In genomic region chr17:23661526-23661925, GRCm38 (mm10) we compare ENCODE assay signal across 10 mouse cellular contexts. TPM values are rescaled to one million over a fixed set of nuclear protein-coding genes. Genes with fewer than 3 reads are reported as not detected.
A peak's percentile ranks its signal among the peaks of the same experiment; 100 is the strongest.
DNase-seq lines count a peak whose midpoint lies in the region; ATAC-seq and TF ChIP-seq lines count a peak whose summit lies in the region.
"Had no signal": no experiment of that assay in that cellular context is flagged by ENCODE, and none has a peak within 500 bp of the region (broad histone marks: within the 10 kb centered on the region; RNA-seq: fewer than 3 reads in every experiment).

No protein-coding gene starts in this region.

- no peak for TF ChIP-seq POLR2A in bone marrow, adult 2 months (IDR thresholded peaks at IDR 0.05; ENCODE audit: borderline replicate concordance, control insufficient read depth, low read depth, low read length)

- H3K27ac ChIP-seq in bone marrow, adult 2 months (ENCODE audit: control insufficient read depth, insufficient read depth, low read depth, low read length, poor library complexity) = no peak overlapping the region
- H3K27ac ChIP-seq: forebrain, embryonic 15.5 days had no signal

- peak; percentile 42 for DNase-seq in heart, postnatal 4 days
- no peak for DNase-seq in heart, adult 18-20 months
- DNase-seq in B cell, adult 2 months = peak; percentile 62 to 64
- no peak for DNase-seq in spleen, adult 12 weeks (ENCODE audit: low spot score)
- DNase-seq in MN1 (ENCODE audit: low spot score) = no peak
- DNase-seq in urinary bladder, postnatal 10 days (ENCODE audit: low spot score) = no peak

- no peak overlapping the region for H3K4me3 ChIP-seq in bone marrow, adult 2 months (replicated peaks; ENCODE audit: control insufficient read depth, low read depth, low read length)
- H3K4me3 ChIP-seq: forebrain, embryonic 15.5 days had no signal

- ATAC-seq in megakaryocyte, adult 5-6 weeks (ENCODE audit: poor library complexity, severe bottlenecking) = 0 out of 2 replicates have a peak, but pooled peaks have one; percentile 18
- ATAC-seq: forebrain, embryonic 15.5 days had no signal

- peak; percentile 47; the same call in 1 of the 2 replicates for TF ChIP-seq CTCF in bone marrow, adult 2 months (IDR thresholded peaks at IDR 0.05; ENCODE audit: control insufficient read depth, insufficient read depth, low read length)

- WGBS in bone marrow, adult 2 months = 9% methylated on average over 9 of the region's 9 CpGs

- H3K4me1 ChIP-seq in bone marrow, adult 2 months (ENCODE audit: control insufficient read depth, insufficient read depth, low read length) = no peaks in the 10 kb centered on the region; the same call in 1 of the 2 replicates

RNA-seq across cellular contexts. Expression of gene Bicdl2, which starts 1.2 kb away (rescaled TPM):
- total RNA-seq in heart, postnatal 4 days (2021) = under 1 TPM in 1 of 2 experiments, not detected in 1; 0.14 TPM
- total RNA-seq in heart, adult 18-20 months (2021) = not detected
- 0.66 and 2.2 TPM in 2 replicates for polyA plus RNA-seq in bone marrow, adult 2 months (2011; ENCODE audit: insufficient read depth, insufficient read length, low replicate concordance, missing spikeins)
- not detected in 2 replicates for total RNA-seq in megakaryocyte, adult 5-6 weeks (2015)
- total RNA-seq in megakaryocyte, adult 5-6 weeks (2017) = 0.45 TPM in 1 of 2 replicates, not detected in the other
- total RNA-seq: adrenal gland, adult 18-20 months had no signal
- polyA plus RNA-seq: forebrain, embryonic 15.5 days had no signal

RNA-seq across cellular contexts. Expression of gene Hcfc1r1, which starts 11.9 kb away (rescaled TPM):
- 100 to 1,000 TPM; 214 to 238 TPM for total RNA-seq in heart, postnatal 4 days (2021)
- 100 to 1,000 TPM; 191 to 199 TPM for total RNA-seq in heart, adult 18-20 months (2021)
- 28.3 and 54.3 TPM in 2 replicates for polyA plus RNA-seq in bone marrow, adult 2 months (2011; ENCODE audit: insufficient read depth, insufficient read length, low replicate concordance, missing spikeins)
- total RNA-seq in megakaryocyte, adult 5-6 weeks (2015) = 67.4 and 97.1 TPM in 2 replicates
- total RNA-seq in megakaryocyte, adult 5-6 weeks (2017) = 38.1 and 52.4 TPM in 2 replicates

RNA-seq across cellular contexts. Expression of gene Thoc6, which starts 12.2 kb away (rescaled TPM):
- 10 to 100 TPM; 24.8 to 28.8 TPM for total RNA-seq in heart, postnatal 4 days (2021)
- 10 to 100 TPM; 11.0 to 11.2 TPM for total RNA-seq in heart, adult 18-20 months (2021)
- 15.1 and 27.9 TPM in 2 replicates for polyA plus RNA-seq in bone marrow, adult 2 months (2011; ENCODE audit: insufficient read depth, insufficient read length, low replicate concordance, missing spikeins)
- total RNA-seq in megakaryocyte, adult 5-6 weeks (2015) = 26.5 and 26.8 TPM in 2 replicates
- total RNA-seq in megakaryocyte, adult 5-6 weeks (2017) = 38.5 and 45.2 TPM in 2 replicates

RNA-seq across cellular contexts. Expression of gene Tnfrsf12a, which starts 15.7 kb away (rescaled TPM):
- 100 to 1,000 TPM; 212 to 246 TPM for total RNA-seq in heart, postnatal 4 days (2021)
- 10 to 100 TPM; 63.7 to 89.9 TPM for total RNA-seq in heart, adult 18-20 months (2021)
- polyA plus RNA-seq in bone marrow, adult 2 months (2011; ENCODE audit: insufficient read depth, insufficient read length, low replicate concordance, missing spikeins) = 18.0 TPM in 1 of 2 replicates, not detected in the other
- 1.8 and 5.8 TPM in 2 replicates for total RNA-seq in megakaryocyte, adult 5-6 weeks (2015)
- total RNA-seq in megakaryocyte, adult 5-6 weeks (2017) = 5.9 and 7.7 TPM in 2 replicates

RNA-seq across cellular contexts. Expression of gene Mmp25, which starts 16.4 kb away (rescaled TPM):
- total RNA-seq in heart, postnatal 4 days (2021) = under 1 TPM; 0.48 to 0.50 TPM
- under 1 TPM in 1 of 2 experiments, not detected in 1; 0.13 TPM for total RNA-seq in heart, adult 18-20 months (2021)
- polyA plus RNA-seq in bone marrow, adult 2 months (2011; ENCODE audit: insufficient read depth, insufficient read length, low replicate concordance, missing spikeins) = 4.8 and 18.0 TPM in 2 replicates
- total RNA-seq in megakaryocyte, adult 5-6 weeks (2015) = 22.6 and 32.1 TPM in 2 replicates
- total RNA-seq in megakaryocyte, adult 5-6 weeks (2017) = 14.0 and 19.5 TPM in 2 replicates

Comparison
In these comparisons a context has a peak if more than half of its experiments do, and no peak if none do; other contexts are left out.
1. DNase-seq: peak in heart, postnatal 4 days (single experiment) and B cell, adult 2 months (2 of 2); none in heart, adult 18-20 months (0 of 2), spleen, adult 12 weeks (single experiment), MN1 (single experiment) and urinary bladder, postnatal 10 days (single experiment).